Mouse (Mus musculus) cortical plate, adult 2 months (tissue): ENCODE results near the gene Rnf26. TPM values are rescaled to one million over a fixed set of nuclear protein-coding genes. Genes with fewer than 3 reads are reported as not detected.

Experiments used
- H3K27ac ChIP-seq: fragments of 200-500 bp; 2 replicates; pipeline ENCODE4 v1.5.1; 2012; ENCODE audit warnings: low read length, control low read depth, inconsistent platforms; ENCODE audit not compliant: insufficient read depth
- H3K4me1 ChIP-seq: fragments of 200-500 bp; 2 replicates; pipeline ENCODE4 v1.6.1; 2011; ENCODE audit warnings: low read length; ENCODE audit not compliant: control insufficient read depth, insufficient read depth
- H3K4me3 ChIP-seq: fragments of 200-500 bp; 2 replicates; pipeline ENCODE4 v1.5.1; 2011; ENCODE audit warnings: mild to moderate bottlenecking, low read length, control low read depth; ENCODE audit not compliant: insufficient read depth
- CTCF ChIP-seq: fragments of 200-500 bp; IDR thresholded peaks from 2 replicates; pipeline ENCODE4 v1.5.1; 2011; ENCODE audit warnings: mild to moderate bottlenecking, control low read depth, low read length; ENCODE audit not compliant: insufficient read depth; ENCODE audit errors: extremely low read depth
- POLR2A ChIP-seq: fragments of 200-500 bp; IDR thresholded peaks from 2 replicates; pipeline ENCODE4 v1.6.1; 2011; ENCODE audit warnings: mild to moderate bottlenecking, low read length, control low read depth; ENCODE audit not compliant: insufficient read depth; ENCODE audit errors: extremely low read depth
- polyA plus RNA-seq: library from polyadenylated mRNA; depleted of rRNA; stranded (reverse); fragments of >200 nt; gene quantifications from 2 replicates; pipeline ENCODE4 v1.2.3, GENCODE M21; 2012

Gene Rnf26
- polyA plus RNA-seq, 1 experiment = 29.5 TPM

- peaks cover 2% of the 10 kb centered on the region; the same call in 1 of the 2 replicates for H3K4me1 ChIP-seq
- H3K4me3 ChIP-seq = no peak overlapping the region
- TF ChIP-seq CTCF (no peak), POLR2A (0 out of 2 replicates have a peak, but pooled peaks have one; percentile 4)
- peak overlapping the region; percentile 47; the same call in 1 of the 2 replicates for H3K27ac ChIP-seq
Observed at GRCm38 (mm10) chr9:44096536-44096935, 16.8 kb downstream of the Rnf26 start.

- H3K4me1 ChIP-seq = peaks cover 2% of the 10 kb centered on the region; the same call in 1 of the 2 replicates
- TF ChIP-seq POLR2A (no peak), CTCF (no peak)
- no peak overlapping the region for H3K27ac ChIP-seq
- no peak overlapping the region for H3K4me3 ChIP-seq
Observed at GRCm38 (mm10) chr9:44095781-44096180, 17.5 kb downstream of the Rnf26 start.

- no peak overlapping the region for H3K4me3 ChIP-seq
- peaks cover 2% of the 10 kb centered on the region; the same call in 1 of the 2 replicates for H3K4me1 ChIP-seq
- no peak overlapping the region for H3K27ac ChIP-seq
- TF ChIP-seq CTCF (no peak), POLR2A (no peak)
Observed at GRCm38 (mm10) chr9:44094737-44095136, 18.6 kb downstream of the Rnf26 start.

- Histone ChIP-seq H3K4me1 (peaks cover 3% of the 10 kb centered on the region; the same call in 1 of the 2 replicates), H3K4me3 (no peak overlapping the region)
- TF ChIP-seq CTCF (peak; percentile 81), POLR2A (no peak)
Observed at GRCm38 (mm10) chr9:44093612-44094503, 19.5 kb downstream of the Rnf26 start.

GRCm38 (mm10) chr9:44088877-44089608 is 24.3 kb downstream of the Rnf26 start:
- no peak overlapping the region for H3K4me3 ChIP-seq
- H3K27ac ChIP-seq = peak overlapping the region; percentile 74
- peaks cover 1% of the 10 kb centered on the region; the same call in 1 of the 2 replicates for H3K4me1 ChIP-seq
- TF ChIP-seq POLR2A (no peak), CTCF (no peak)

More at GRCm38 (mm10) chr9:44093612-44094503, 19.5 kb downstream of the Rnf26 start:
- no peak overlapping the region for H3K27ac ChIP-seq

GRCm38 (mm10) chr9:44087761-44088455 is 25.4 kb downstream of the Rnf26 start:
- peak overlapping the region; percentile 71 for H3K27ac ChIP-seq
- peaks cover 6% of the 10 kb centered on the region for H3K4me1 ChIP-seq
- peak overlapping the region; percentile 53 for H3K4me3 ChIP-seq
- TF ChIP-seq POLR2A (peak; percentile 39; the same call in 1 of the 2 replicates), CTCF (no peak)

- TF ChIP-seq POLR2A (no peak), CTCF (no peak)
- peaks cover 6% of the 10 kb centered on the region for H3K4me1 ChIP-seq
- peak overlapping the region; percentile 53 for H3K4me3 ChIP-seq
- 0 out of 2 replicates have a peak overlapping the region, but pooled peaks have one; percentile 14 for H3K27ac ChIP-seq
Observed at GRCm38 (mm10) chr9:44086960-44087359, 26.4 kb downstream of the Rnf26 start.

GRCm38 (mm10) chr9:44085741-44086665 is 27.3 kb downstream of the Rnf26 start:
- peak overlapping the region; percentile 53 for H3K4me3 ChIP-seq
- TF ChIP-seq POLR2A (peak; percentile 46), CTCF (no peak)
- peaks cover 9% of the 10 kb centered on the region for H3K4me1 ChIP-seq
- peak overlapping the region; percentile 87 for H3K27ac ChIP-seq
